Mouse (Mus musculus) olfactory bulb, adult 2 months (tissue): Measurements from ENCODE around the gene Stip1.

ENCODE experiments used
- CTCF ChIP-seq: fragments of 200-500 bp; IDR thresholded peaks from 2 replicates; pipeline ENCODE4 v1.5.1; 2012; ENCODE audit warnings: low read depth, mild to moderate bottlenecking, low read length, moderate library complexity; ENCODE audit not compliant: insufficient read depth
- POLR2A ChIP-seq: fragments of 200-500 bp; IDR thresholded peaks from 2 replicates; pipeline ENCODE4 v1.6.1; 2012; ENCODE audit warnings: mild to moderate bottlenecking, low read depth, low read length, moderate library complexity; ENCODE audit not compliant: insufficient read depth

GRCm38 (mm10) chr19:7006892-7007593, 32.7 kb downstream of the Stip1 start:
- no peak for TF ChIP-seq CTCF
- no peak for TF ChIP-seq POLR2A
